Mouse (Mus musculus) stomach, embryonic 16.5 days (tissue): ENCODE results near the gene Exd2. TPM values are rescaled to one million over a fixed set of nuclear protein-coding genes. Genes with fewer than 3 reads are reported as not detected.
A peak's percentile ranks its signal among the peaks of the same experiment; 100 is the strongest.

Experiments
- ATAC-seq: fragments of 200-750 bp; cut with Nextera tagmentation; 2 replicates; pipeline ENCODE4 v1.8.0; 2017; ENCODE audit warnings: moderate number of reproducible peaks, moderate TSS enrichment; ENCODE audit not compliant: insufficient read depth, low FRiP score
- H3K27ac ChIP-seq: fragments of 300-500 bp; sonication (generic); 2 replicates; pipeline ENCODE4 v1.5.1; 2014; ENCODE audit warnings: low read length
- H3K27me3 ChIP-seq: fragments of 300-500 bp; sonication (generic); 2 replicates; pipeline ENCODE4 v1.6.1; 2014; ENCODE audit warnings: low read length, control low read depth, mixed read lengths; ENCODE audit not compliant: control insufficient read depth, insufficient read depth
- H3K36me3 ChIP-seq: fragments of 300-500 bp; sonication (generic); 2 replicates; pipeline ENCODE4 v1.6.1; 2014; ENCODE audit warnings: low read length; ENCODE audit not compliant: control insufficient read depth, insufficient read depth
- H3K4me1 ChIP-seq: fragments of 300-500 bp; sonication (generic); 2 replicates; pipeline ENCODE4 v1.6.1; 2014; ENCODE audit warnings: low read length, control low read depth, mixed read lengths; ENCODE audit not compliant: control insufficient read depth, insufficient read depth
- H3K4me2 ChIP-seq: fragments of 300-500 bp; sonication (generic); 2 replicates; pipeline ENCODE4 v1.6.1; 2014; ENCODE audit warnings: low read depth, low read length, mixed read lengths
- H3K4me3 ChIP-seq: fragments of 300-500 bp; sonication (generic); replicated peaks from 2 replicates; pipeline ENCODE4 v1.5.1; 2014; ENCODE audit warnings: mild to moderate bottlenecking, low read length
- H3K9ac ChIP-seq: fragments of 300-500 bp; sonication (generic); 2 replicates; pipeline ENCODE4 v1.6.1; 2014; ENCODE audit warnings: low read length
- H3K9me3 ChIP-seq: fragments of 300-500 bp; sonication (generic); replicated peaks from 2 replicates; pipeline ENCODE4 v1.6.1; 2016; ENCODE audit warnings: low read length, control low read depth; ENCODE audit not compliant: control insufficient read depth
- WGBS: fragments of 180-500 bp; shearing (Covaris S2); extraction: QIAGEN DNeasy Blood & Tissue Kit; methylation state at CpG from one replicate; pipeline ENCODE4 v1.1.7; 2014; 5-methylcytosine and 5-hydroxymethylcytosine counted together
- polyA plus RNA-seq: library from polyadenylated mRNA; unstranded; fragments of >200 nt; fragmentation: Nextera tagmentation; extraction: Ambion mirVana; gene quantifications from 2 replicates; pipeline ENCODE4 v1.2.1, GENCODE M21; 2015

The Exd2 gene
- polyA plus RNA-seq, 1 experiment from 2014 or later: 26.5 TPM

DNA sequence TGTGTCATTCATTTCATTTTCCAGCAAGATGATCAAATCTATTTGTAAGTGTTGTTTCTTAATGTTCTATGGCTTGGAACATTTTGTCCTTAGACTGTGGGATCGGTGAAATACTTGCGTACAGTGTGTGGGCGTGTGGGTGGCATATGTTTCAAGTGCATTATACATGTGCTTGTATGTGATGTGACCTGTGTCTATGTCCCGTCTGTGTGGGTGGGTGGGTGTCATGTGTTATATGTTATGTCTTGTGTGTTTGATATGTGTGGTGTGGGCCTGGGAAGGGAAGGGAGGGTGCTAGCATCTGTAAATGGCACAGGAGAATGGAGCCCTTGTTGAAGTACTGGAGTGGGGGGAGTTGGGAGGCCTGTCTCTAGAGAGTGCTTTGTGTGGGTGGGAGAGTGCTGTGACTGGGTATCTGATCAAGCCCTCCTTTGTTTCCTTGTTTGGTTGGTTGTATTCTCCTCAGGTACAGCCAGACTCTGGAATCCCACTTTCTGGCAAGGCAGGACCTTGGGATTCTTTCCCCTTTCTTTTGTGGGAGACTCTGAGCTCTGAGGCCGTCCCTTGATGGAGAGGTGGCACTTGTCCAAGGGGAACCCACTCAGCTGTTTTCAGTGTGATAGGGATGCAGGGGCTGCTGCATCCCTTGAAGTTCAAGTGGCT, 65.0 kb downstream of the Exd2 start:
- WGBS: 77% methylated on average over 5 of the region's 5 CpGs
- no peaks in the 10 kb centered on the region for H3K9me3 ChIP-seq
- no peak overlapping the region for H3K4me2 ChIP-seq
- no peak overlapping the region for H3K9ac ChIP-seq
- no peak overlapping the region for H3K4me3 ChIP-seq
- H3K27ac ChIP-seq: no peak overlapping the region
- no peak for ATAC-seq
- peaks cover 9% of the 10 kb centered on the region; the same call in 1 of the 2 replicates for H3K4me1 ChIP-seq
- no peaks in the 10 kb centered on the region for H3K36me3 ChIP-seq
- H3K27me3 ChIP-seq: no peaks in the 10 kb centered on the region

DNA sequence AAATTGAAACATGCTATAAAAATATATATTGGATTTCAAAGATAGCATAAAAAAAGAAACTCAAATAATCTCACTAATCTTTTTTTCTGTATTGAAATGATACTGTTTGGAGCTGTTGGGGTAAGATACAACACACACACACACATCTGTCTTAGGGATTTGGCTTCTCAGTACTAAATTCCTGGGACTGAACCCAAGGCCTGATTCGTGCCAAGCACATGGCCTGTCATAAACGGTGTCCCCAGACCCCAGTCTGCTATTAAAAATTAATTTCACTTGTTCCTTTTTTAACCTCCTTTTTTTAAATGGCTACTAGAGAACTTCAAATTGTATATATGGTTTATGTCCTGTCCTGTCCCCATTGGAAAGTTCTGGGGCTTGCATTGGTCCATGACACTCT, 67.2 kb downstream of the Exd2 start:
- 49% methylated on average over 2 of the region's 2 CpGs for WGBS
- no peak for ATAC-seq
- Histone ChIP-seq H3K9ac (no peak overlapping the region), H3K4me2 (no peak overlapping the region), H3K9me3 (no peaks in the 10 kb centered on the region), H3K4me1 (peaks cover 9% of the 10 kb centered on the region; the same call in 1 of the 2 replicates), H3K4me3 (no peak overlapping the region), H3K36me3 (no peaks in the 10 kb centered on the region), H3K27ac (no peak overlapping the region), H3K27me3 (no peaks in the 10 kb centered on the region)

DNA sequence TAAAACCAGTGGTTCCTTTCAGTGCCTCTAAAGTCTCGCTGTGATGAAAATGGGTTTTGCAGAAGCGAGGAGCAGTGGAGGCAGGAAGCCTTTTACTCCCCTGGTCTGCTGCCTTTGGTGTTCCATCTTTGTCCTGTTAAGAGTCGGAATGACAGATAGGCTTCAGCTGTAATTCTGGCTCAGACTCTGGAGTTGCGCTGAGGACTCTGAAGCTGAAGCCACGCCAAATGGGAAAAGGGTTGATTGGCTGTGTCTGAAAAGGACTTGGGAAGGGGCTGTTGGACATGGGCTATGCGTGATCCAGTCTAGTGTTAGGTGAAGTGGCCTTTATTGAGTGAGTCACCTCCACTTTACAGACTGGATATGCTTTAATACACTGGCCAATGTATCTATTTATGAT, 67.7 kb downstream of the Exd2 start:
- no peak overlapping the region for H3K27ac ChIP-seq
- H3K36me3 ChIP-seq: no peaks in the 10 kb centered on the region
- H3K4me3 ChIP-seq: no peak overlapping the region
- H3K4me1 ChIP-seq: peaks cover 9% of the 10 kb centered on the region; the same call in 1 of the 2 replicates
- no peak for ATAC-seq
- no peak overlapping the region for H3K4me2 ChIP-seq
- H3K9ac ChIP-seq: no peak overlapping the region
- no peaks in the 10 kb centered on the region for H3K9me3 ChIP-seq
- H3K27me3 ChIP-seq: no peaks in the 10 kb centered on the region
- 54% methylated on average over 6 of the region's 6 CpGs for WGBS

DNA sequence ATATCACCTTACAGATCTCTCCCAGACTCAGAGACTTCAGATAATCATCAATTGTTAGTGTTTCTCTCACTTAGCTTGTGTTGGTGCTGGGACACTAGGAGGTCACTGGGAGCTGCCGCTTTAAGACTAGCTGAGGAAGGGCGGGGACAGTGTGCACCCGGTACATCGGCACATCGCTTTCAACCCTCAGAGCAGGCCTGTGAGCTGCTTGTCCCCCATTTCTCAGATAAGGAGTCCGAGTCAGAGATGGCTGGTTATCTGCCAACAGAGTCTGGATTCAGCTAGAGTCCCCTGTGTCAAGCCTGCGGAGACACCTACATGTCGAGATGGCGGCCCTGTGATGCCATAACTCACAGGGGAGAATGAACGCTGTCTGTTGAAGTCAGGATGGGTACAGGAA, 68.7 kb downstream of the Exd2 start:
- Histone ChIP-seq H3K4me3 (no peak overlapping the region), H3K27ac (no peak overlapping the region), H3K36me3 (no peaks in the 10 kb centered on the region), H3K4me2 (no peak overlapping the region), H3K9me3 (no peaks in the 10 kb centered on the region), H3K9ac (no peak overlapping the region), H3K27me3 (no peaks in the 10 kb centered on the region), H3K4me1 (peaks cover 9% of the 10 kb centered on the region; the same call in 1 of the 2 replicates)
- 62% methylated on average over 10 of the region's 10 CpGs for WGBS
- no peak for ATAC-seq

DNA sequence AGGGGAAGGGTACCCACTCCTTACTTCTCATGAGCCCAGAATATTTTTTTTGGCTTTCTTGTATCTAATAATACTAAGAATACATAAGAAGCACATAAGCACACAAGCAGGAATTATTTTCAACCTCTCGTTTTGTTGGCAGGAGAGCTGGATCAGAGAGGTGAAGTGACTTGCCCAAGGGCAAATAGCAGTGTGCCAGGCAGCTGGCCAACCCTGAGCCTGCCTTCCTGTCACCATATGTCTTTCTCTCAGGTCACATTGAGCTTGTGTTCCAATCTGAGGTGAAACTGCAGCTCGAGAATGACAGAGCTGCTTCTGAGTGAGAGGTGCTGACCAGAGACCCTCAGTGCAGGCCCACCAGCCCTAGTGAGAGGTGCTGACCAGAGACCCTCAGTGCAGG, 71.0 kb downstream of the Exd2 start:
- Histone ChIP-seq H3K36me3 (no peaks in the 10 kb centered on the region), H3K4me2 (no peak overlapping the region), H3K9me3 (no peaks in the 10 kb centered on the region), H3K4me3 (no peak overlapping the region), H3K9ac (no peak overlapping the region), H3K4me1 (peaks cover 16% of the 10 kb centered on the region; the same call in 1 of the 2 replicates), H3K27ac (no peak overlapping the region), H3K27me3 (no peaks in the 10 kb centered on the region)
- ATAC-seq: no peak
- 76% methylated on average over 2 of the region's 2 CpGs for WGBS

DNA sequence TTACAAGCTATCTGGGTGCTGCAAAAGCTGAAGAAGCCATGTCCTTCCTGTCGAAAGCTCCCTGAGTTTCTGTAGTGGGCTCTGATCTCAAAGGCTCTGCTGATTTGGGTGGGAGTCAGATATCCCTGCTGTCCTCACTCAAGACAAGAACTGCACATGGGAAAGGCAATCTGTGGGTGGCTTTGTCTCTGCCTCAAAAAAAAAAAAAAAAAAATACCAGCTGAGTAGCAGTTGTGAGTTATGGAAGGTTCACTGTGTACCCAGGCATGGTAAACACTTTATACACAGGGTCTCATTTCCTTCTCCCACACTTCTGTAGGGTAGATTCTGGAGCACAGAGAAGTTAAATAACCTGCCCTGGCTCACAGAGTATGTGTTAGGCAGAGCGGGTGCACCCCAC, 74.4 kb downstream of the Exd2 start:
- Histone ChIP-seq H3K27ac (no peak overlapping the region), H3K9ac (no peak overlapping the region), H3K9me3 (no peaks in the 10 kb centered on the region), H3K4me1 (0 out of 2 replicates have a peak, but pooled peaks cover 8% of the 10 kb centered on the region), H3K4me3 (no peak overlapping the region), H3K36me3 (no peaks in the 10 kb centered on the region), H3K27me3 (no peaks in the 10 kb centered on the region), H3K4me2 (no peak overlapping the region)
- ATAC-seq: no peak
- WGBS: 66% methylated on average over 2 of the region's 2 CpGs

DNA sequence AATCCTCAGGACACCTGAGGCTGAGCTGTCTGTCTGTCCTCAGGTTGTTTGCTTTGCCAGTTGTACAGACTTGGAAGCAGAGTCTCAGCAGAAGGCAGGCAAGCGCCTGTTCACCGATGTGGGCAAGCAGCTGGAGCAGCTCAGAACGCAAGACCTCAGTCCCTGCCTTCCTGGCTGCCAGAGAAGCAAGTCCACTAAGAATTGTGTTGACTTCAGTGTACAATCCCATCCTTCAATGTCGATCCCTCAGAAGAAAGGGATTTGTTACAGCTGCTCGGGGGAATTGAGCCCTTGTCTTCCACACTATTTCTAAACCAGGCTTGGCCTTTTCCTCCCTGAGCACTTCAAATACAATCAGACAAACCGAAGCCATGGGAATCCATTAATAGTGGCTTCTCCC, 75.4 kb downstream of the Exd2 start:
- no peaks in the 10 kb centered on the region for H3K9me3 ChIP-seq
- peak overlapping the region; percentile 21; the same call in 1 of the 2 replicates for H3K27ac ChIP-seq
- no peak overlapping the region for H3K4me3 ChIP-seq
- no peaks in the 10 kb centered on the region for H3K27me3 ChIP-seq
- WGBS: 25% methylated on average over 6 of the region's 6 CpGs
- ATAC-seq: peak; percentile 53; the same call in 1 of the 2 replicates
- H3K9ac ChIP-seq: no peak overlapping the region
- H3K4me1 ChIP-seq: 0 out of 2 replicates have a peak, but pooled peaks cover 8% of the 10 kb centered on the region
- H3K36me3 ChIP-seq: no peaks in the 10 kb centered on the region
- H3K4me2 ChIP-seq: no peak overlapping the region

DNA sequence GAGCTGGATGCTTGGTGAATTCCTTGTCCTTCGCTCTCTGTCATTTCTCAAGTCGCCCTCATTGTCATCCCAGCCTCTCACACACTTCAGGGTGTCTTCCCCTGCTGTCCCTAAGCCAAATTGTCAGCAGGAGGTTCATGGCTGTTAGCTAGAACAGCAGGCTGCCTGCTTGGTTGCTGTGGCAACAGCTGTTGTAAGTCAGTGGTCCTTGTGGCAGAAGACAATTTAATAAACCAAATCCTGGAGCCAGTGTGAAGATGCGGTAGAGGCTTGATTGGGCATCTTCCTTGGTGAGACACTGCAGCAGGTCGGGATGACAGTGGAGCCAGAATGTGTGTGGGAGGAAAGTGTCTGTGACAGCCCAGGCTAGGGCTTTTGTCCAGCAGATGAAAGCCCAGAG, 82.4 kb downstream of the Exd2 start:
- H3K9me3 ChIP-seq: no peaks in the 10 kb centered on the region
- no peaks in the 10 kb centered on the region for H3K36me3 ChIP-seq
- no peak overlapping the region for H3K4me2 ChIP-seq
- WGBS: 38% methylated on average over 4 of the region's 4 CpGs
- no peaks in the 10 kb centered on the region for H3K4me1 ChIP-seq
- no peak overlapping the region for H3K4me3 ChIP-seq
- ATAC-seq: no peak
- no peak overlapping the region for H3K27ac ChIP-seq
- H3K9ac ChIP-seq: no peak overlapping the region
- no peaks in the 10 kb centered on the region for H3K27me3 ChIP-seq

DNA sequence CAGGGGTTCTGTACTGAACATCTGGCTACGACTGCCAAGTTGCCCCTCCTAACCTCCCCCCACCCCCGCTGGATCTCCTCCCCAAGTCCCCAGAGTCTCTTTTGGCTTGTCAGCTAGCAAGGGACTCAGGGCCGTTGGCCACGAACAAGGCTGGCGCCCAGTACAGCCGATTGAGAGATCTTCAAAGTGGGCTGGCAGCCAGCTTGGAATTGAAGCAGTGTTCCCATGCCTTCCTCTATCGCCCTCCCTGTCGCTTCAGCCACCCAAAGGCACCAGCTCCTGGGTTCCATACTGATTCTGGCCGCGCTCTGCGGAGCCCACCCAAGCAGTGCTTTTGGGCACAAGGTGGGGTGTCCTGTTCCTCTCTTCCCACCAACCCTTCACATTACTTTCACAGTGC, 86.8 kb downstream of the Exd2 start:
- no peak for ATAC-seq
- WGBS: 68% methylated on average over 11 of the region's 11 CpGs

More for the DNA sequence above, 86.8 kb downstream of the Exd2 start:
- no peaks in the 10 kb centered on the region for H3K4me1 ChIP-seq
- H3K27ac ChIP-seq: no peak overlapping the region
- H3K4me3 ChIP-seq: no peak overlapping the region
- H3K36me3 ChIP-seq: no peaks in the 10 kb centered on the region
- H3K9ac ChIP-seq: no peak overlapping the region
- H3K4me2 ChIP-seq: no peak overlapping the region
- H3K27me3 ChIP-seq: no peaks in the 10 kb centered on the region
- no peaks in the 10 kb centered on the region for H3K9me3 ChIP-seq
